Mouse (Mus musculus): ENCODE results near the gene Wnt7b. TPM values are rescaled to one million over a fixed set of nuclear protein-coding genes. Genes with fewer than 3 reads are reported as not detected.

The Wnt7b gene
- polyA plus RNA-seq, 1 experiment from 2014 or later = 0.38 TPM

GRCm38 (mm10) chr15:85497548-85497947 is 84.7 kb downstream of the Wnt7b start:
- 64% methylated on average over 4 of the region's 4 CpGs for WGBS (ENCODE audit: insufficient replicate concordance)
- no peak overlapping the region for H3K9ac ChIP-seq
- H3K9me3 ChIP-seq (replicated peaks) = no peaks in the 10 kb centered on the region
- no peak overlapping the region for H3K27ac ChIP-seq
- peaks cover 65% of the 10 kb centered on the region for H3K27me3 ChIP-seq (replicated peaks)
- H3K4me3 ChIP-seq = no peak overlapping the region
- H3K36me3 ChIP-seq = no peaks in the 10 kb centered on the region
- no peaks in the 10 kb centered on the region for H3K4me1 ChIP-seq
- no peak for ATAC-seq
- no peak overlapping the region for H3K4me2 ChIP-seq

DNA sequence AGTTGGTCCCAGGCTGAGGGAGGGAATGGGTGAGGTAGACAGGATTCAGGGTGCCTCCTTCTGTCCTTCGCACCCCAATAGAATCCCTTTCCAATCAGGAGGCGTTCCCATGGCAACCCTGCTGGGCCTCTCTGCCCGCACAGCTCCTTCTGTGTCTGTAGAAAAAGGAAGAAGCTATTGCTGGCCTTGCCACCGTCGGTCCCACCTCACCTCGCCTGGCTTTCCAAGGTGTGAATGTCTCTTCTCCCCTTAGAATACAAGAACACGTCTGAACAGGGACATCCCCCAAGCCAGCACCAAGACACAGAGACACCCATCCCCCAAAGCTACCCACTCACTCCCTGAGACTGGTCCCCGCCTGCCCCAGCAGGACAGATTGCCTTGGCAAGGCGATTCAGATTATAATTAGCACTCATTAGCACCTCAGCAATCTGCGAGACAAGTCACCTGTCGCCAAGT is 88.1 kb downstream of the Wnt7b start:
- Histone ChIP-seq H3K36me3 (no peaks in the 10 kb centered on the region), H3K9me3 (replicated peaks) (no peaks in the 10 kb centered on the region), H3K4me3 (no peak overlapping the region), H3K9ac (no peak overlapping the region), H3K4me2 (no peak overlapping the region), H3K4me1 (no peaks in the 10 kb centered on the region), H3K27ac (no peak overlapping the region), H3K27me3 (replicated peaks) (peaks cover 89% of the 10 kb centered on the region)
- ATAC-seq = no peak
- WGBS (ENCODE audit: insufficient replicate concordance) = 7% methylated on average over 11 of the region's 11 CpGs

GRCm38 (mm10) chr15:85489751-85490150 is 92.5 kb downstream of the Wnt7b start:
- WGBS (ENCODE audit: insufficient replicate concordance) = 73% methylated on average over 7 of the region's 7 CpGs
- peaks cover 53% of the 10 kb centered on the region for H3K27me3 ChIP-seq (replicated peaks)
- H3K4me1 ChIP-seq = no peaks in the 10 kb centered on the region
- no peak for ATAC-seq
- H3K4me3 ChIP-seq = no peak overlapping the region
- H3K9ac ChIP-seq = no peak overlapping the region
- H3K36me3 ChIP-seq = no peaks in the 10 kb centered on the region
- H3K4me2 ChIP-seq = no peak overlapping the region
- H3K27ac ChIP-seq = no peak overlapping the region
- H3K9me3 ChIP-seq (replicated peaks) = no peaks in the 10 kb centered on the region

DNA sequence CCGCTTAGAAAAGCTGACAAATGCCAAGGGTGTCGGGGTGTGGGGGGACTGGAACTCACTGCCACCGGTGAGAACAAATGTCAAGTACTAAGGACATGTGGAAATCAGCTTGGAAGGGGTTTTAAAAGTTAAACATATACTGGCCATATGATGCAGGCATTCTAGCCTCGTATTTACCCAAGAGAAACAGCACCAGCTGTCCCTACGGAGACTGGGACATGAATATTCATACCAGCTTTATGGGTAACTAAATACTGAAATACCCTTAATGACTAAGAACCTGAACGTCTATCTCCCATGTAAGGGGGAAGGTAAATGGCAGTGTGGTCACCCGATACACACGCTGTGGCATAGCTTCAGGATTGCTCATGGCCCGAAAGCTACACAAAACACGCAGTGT is 93.4 kb downstream of the Wnt7b start:
- H3K27ac ChIP-seq = no peak overlapping the region
- H3K36me3 ChIP-seq = no peaks in the 10 kb centered on the region
- H3K4me1 ChIP-seq = no peaks in the 10 kb centered on the region
- ATAC-seq = no peak
- H3K9ac ChIP-seq = no peak overlapping the region
- WGBS (ENCODE audit: insufficient replicate concordance) = 68% methylated on average over 10 of the region's 10 CpGs
- no peak overlapping the region for H3K4me2 ChIP-seq
- no peak overlapping the region for H3K4me3 ChIP-seq
- peaks cover 44% of the 10 kb centered on the region for H3K27me3 ChIP-seq (replicated peaks)
- no peaks in the 10 kb centered on the region for H3K9me3 ChIP-seq (replicated peaks)

Other genes starting within 250 kb of the Wnt7b start
- gene Atxn10, start 246.2 kb downstream of the Wnt7b start, polyA plus RNA-seq (2016; fragmentation: Nextera tagmentation; extraction: Ambion mirVana) = 110 and 114 TPM in 2 replicates
- not detected in 2 replicates for gene 7530416G11Rik, start 79.2 kb downstream of the Wnt7b start, polyA plus RNA-seq (2016; fragmentation: Nextera tagmentation; extraction: Ambion mirVana)
- gene Ppara, start 152.5 kb upstream of the Wnt7b start, polyA plus RNA-seq (2016; fragmentation: Nextera tagmentation; extraction: Ambion mirVana) = 5.7 TPM in 2 replicates
- gene Cdpf1, start 229.2 kb upstream of the Wnt7b start, polyA plus RNA-seq (2016; fragmentation: Nextera tagmentation; extraction: Ambion mirVana) = 28.6 and 29.4 TPM in 2 replicates
- gene Pkdrej, start 239.3 kb upstream of the Wnt7b start, polyA plus RNA-seq (2016; fragmentation: Nextera tagmentation; extraction: Ambion mirVana) = 0.07 and 0.12 TPM in 2 replicates
- 5.2 and 6.0 TPM in 2 replicates for gene Ttc38, start 249.8 kb upstream of the Wnt7b start, polyA plus RNA-seq (2016; fragmentation: Nextera tagmentation; extraction: Ambion mirVana)